Mouse (Mus musculus) E14TG2a.4 (cell line): ENCODE results near the gene Cyp26b1.
"Not testable (repeated sequence)": the region's sequence is repeated elsewhere in the genome, so short reads cannot be mapped to it uniquely, and the experiment has no call there.

ENCODE experiments used
- H3K27me3 ChIP-seq: 2 replicates; pipeline ENCODE4 v1.6.1; 2014; ENCODE audit warnings: low read length, control low read depth; ENCODE audit not compliant: insufficient read depth
- H3K36me3 ChIP-seq: 2 replicates; pipeline ENCODE4 v1.6.1; 2014; ENCODE audit warnings: low read length, control low read depth; ENCODE audit not compliant: insufficient read depth
- H3K4me1 ChIP-seq: replicated peaks from 2 replicates; pipeline ENCODE4 v1.6.1; 2014; ENCODE audit warnings: low read depth, low read length, control low read depth
- H3K4me3 ChIP-seq: replicated peaks from 2 replicates; pipeline ENCODE4 v1.5.1; 2014; ENCODE audit warnings: mild to moderate bottlenecking, low read length
- H3K9me3 ChIP-seq: 2 replicates; pipeline ENCODE4 v1.6.1; 2014; ENCODE audit warnings: low read length, control low read depth
- CTCF ChIP-seq: conservative IDR thresholded peaks from 2 replicates; pipeline ENCODE4 v1.5.1; 2014; ENCODE audit warnings: low read length
- NANOG ChIP-seq: IDR thresholded peaks from 2 replicates; pipeline ENCODE4 v1.6.1; 2014; ENCODE audit warnings: borderline replicate concordance, low read length, mixed read lengths
- POU5F1 ChIP-seq: IDR thresholded peaks from 2 replicates; pipeline ENCODE4 v1.6.1; 2014; ENCODE audit warnings: low read length, borderline replicate concordance

Gene Cyp26b1

GRCm38 (mm10) chr6:84617051-84617450 lies 23.3 kb upstream of the Cyp26b1 start:
- no peaks in the 10 kb centered on the region for H3K9me3 ChIP-seq
- H3K36me3 ChIP-seq: peaks cover 24% of the 10 kb centered on the region
- TF ChIP-seq NANOG: no peak
- no peak for TF ChIP-seq CTCF
- TF ChIP-seq POU5F1: no peak

DNA sequence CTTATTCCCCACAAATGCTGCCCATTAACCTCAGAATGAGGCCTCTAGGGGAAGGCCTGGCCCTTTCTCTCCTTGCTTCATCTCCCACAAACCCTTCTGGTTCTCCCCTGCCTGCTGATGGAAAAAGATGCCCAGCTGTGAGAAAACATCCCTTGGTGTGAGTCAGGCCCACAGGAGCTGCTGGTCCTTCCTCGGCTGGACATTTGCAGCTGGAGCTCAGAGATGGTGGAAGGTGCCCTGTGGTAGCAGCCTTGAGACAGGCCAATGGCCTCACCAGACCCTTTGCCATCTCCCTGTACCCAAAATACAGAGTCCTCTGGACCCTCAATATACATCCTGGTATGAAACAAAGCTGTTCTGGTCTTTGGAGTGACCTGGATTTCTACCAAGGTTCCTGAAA lies 22.9 kb upstream of the Cyp26b1 start:
- Histone ChIP-seq H3K4me1 (peaks cover 10% of the 10 kb centered on the region), H3K36me3 (peaks cover 24% of the 10 kb centered on the region), H3K4me3 (no peak overlapping the region), H3K9me3 (no peaks in the 10 kb centered on the region), H3K27me3 (no peaks in the 10 kb centered on the region)
- TF ChIP-seq POU5F1 (no peak), CTCF (no peak), NANOG (no peak)

More at GRCm38 (mm10) chr6:84617051-84617450, 23.3 kb upstream of the Cyp26b1 start:
- Histone ChIP-seq H3K4me3 (no peak overlapping the region), H3K27me3 (no peaks in the 10 kb centered on the region), H3K4me1 (peaks cover 10% of the 10 kb centered on the region)

DNA sequence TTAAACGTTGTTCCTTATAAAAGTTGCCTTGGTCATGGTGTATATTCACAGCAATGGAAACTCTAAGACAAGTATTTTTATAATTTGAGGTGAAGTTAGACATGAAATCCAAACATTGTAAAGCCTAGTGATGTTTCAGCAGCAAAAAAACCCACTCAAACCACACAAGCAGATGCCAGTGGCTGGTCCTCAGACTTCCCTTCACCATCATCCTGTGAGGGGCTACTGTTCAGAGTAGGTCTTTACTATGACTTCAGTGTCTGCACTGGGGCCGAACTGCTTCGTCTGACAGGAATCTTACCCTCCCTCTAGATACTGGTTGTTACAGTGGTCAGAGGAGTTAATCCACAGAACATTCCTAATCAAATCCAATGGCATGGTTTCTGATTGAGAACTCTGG lies 19.9 kb upstream of the Cyp26b1 start:
- Histone ChIP-seq H3K9me3 (no peaks in the 10 kb centered on the region), H3K27me3 (no peaks in the 10 kb centered on the region), H3K4me3 (no peak overlapping the region), H3K36me3 (no peaks in the 10 kb centered on the region), H3K4me1 (peaks cover 10% of the 10 kb centered on the region)
- TF ChIP-seq POU5F1 (no peak), CTCF (no peak), NANOG (no peak)

DNA sequence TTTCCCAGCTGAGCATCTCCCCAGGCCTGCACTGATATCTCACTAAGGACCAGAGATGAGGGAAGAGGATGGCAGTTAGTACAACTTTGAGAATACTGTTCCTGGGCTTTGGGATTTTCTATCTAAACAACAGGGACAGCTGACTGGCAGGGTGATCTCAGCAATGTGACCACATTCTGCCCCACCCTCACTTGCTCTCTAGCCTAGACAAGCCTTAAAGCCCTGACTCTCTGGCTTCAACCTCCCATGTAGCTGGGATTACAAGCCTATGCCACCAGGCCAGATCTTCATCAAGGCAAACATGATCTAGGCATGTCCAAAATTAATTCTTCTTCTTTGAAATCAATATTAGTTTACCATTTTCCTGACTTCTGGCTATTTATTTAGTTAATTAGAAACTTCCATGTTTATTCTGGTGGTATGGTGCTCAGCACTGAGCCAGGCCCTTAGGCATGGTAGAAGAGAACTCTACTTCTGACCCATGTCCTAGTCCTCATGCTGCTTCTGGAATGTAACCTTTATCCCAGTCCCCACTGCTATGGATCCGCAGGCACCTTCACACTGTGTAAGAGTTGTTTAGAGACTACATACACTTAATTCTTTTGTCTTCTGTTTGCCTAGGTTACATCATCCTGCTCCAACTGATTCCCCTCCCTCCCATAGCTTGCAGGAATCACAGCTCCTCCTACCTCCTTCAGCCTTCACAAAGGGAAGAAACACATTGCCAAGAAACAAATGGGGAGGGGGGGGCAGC lies 7.6 kb upstream of the Cyp26b1 start:
- no peaks in the 10 kb centered on the region for H3K9me3 ChIP-seq
- H3K4me1 ChIP-seq: no peaks in the 10 kb centered on the region
- no peak for TF ChIP-seq POU5F1
- TF ChIP-seq NANOG: no peak
- no peak for TF ChIP-seq CTCF
- no peaks in the 10 kb centered on the region for H3K36me3 ChIP-seq
- H3K27me3 ChIP-seq: peaks cover 10% of the 10 kb centered on the region
- H3K4me3 ChIP-seq: no peak overlapping the region

DNA sequence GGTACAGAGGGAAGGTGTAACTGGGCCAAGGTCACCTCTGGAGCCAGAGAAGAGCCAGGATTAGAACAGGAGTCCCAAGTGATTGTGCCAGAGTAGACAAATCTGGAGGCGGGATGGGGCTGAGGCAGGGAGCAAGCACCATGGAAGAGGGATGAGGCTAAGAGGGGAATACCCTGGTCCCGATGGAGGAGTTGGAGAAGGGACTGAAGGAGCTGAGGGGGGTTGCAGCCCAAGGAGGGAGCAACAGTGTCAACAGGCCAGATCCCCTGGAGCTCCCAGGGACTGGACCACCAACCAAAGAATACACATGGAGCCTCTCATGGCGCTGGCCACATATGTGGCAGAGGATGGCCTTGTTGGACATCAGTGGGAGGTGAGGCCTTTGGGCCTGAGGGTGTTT lies 5.6 kb upstream of the Cyp26b1 start:
- not testable (repeated sequence) for H3K36me3 ChIP-seq, H3K4me3 ChIP-seq, H3K9me3 ChIP-seq, H3K4me1 ChIP-seq
- H3K27me3 ChIP-seq: peaks cover 25% of the 10 kb centered on the region

- no peak for TF ChIP-seq CTCF
- peaks cover 2% of the 10 kb centered on the region; the same call in 1 of the 2 replicates for H3K4me1 ChIP-seq
- H3K27me3 ChIP-seq: peaks cover 25% of the 10 kb centered on the region
- H3K36me3 ChIP-seq: no peaks in the 10 kb centered on the region
- H3K9me3 ChIP-seq: no peaks in the 10 kb centered on the region
- no peak overlapping the region for H3K4me3 ChIP-seq
Observed at GRCm38 (mm10) chr6:84598725-84599124, 5.0 kb upstream of the Cyp26b1 start.

GRCm38 (mm10) chr6:84594626-84595025 lies 918 bp upstream of the Cyp26b1 start:
- peaks cover 12% of the 10 kb centered on the region for H3K4me1 ChIP-seq
- no peaks in the 10 kb centered on the region for H3K9me3 ChIP-seq
- H3K4me3 ChIP-seq: no peak overlapping the region
- TF ChIP-seq POU5F1: no peak
- TF ChIP-seq NANOG: no peak
- no peak for TF ChIP-seq CTCF
- peaks cover 56% of the 10 kb centered on the region for H3K27me3 ChIP-seq
- H3K36me3 ChIP-seq: no peaks in the 10 kb centered on the region

GRCm38 (mm10) chr6:84590961-84591745 lies 2.6 kb downstream of the Cyp26b1 start:
- Histone ChIP-seq H3K36me3 (no peaks in the 10 kb centered on the region), H3K9me3 (no peaks in the 10 kb centered on the region), H3K4me3 (no peak overlapping the region), H3K4me1 (peaks cover 38% of the 10 kb centered on the region), H3K27me3 (peaks cover 79% of the 10 kb centered on the region)
- TF ChIP-seq CTCF (no peak), NANOG (no peak), POU5F1 (no peak)
